In the genomic region with DNA sequence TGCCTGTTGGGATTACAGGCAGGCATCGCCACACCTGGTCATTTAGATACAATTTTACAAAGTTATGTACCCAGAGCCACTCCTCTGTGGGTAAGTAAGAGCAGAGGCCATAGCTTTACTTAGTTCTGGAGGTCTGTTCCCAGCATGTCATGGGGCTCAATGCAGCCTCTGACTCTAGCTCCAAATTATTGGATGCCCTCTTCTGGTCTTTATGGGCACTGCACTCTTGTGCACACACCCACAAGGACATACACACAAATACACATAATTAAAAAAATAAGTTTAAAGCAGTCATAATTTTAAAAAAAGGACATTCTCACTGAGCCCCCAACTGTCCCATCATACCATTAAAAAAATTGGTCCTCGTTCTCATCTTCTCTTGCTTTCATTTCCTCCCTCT, we compare ENCODE assay signal across 26 mouse cellular contexts.
"Had no signal": no experiment of that assay in that cellular context is flagged by ENCODE, and none has a peak within 500 bp of the region (broad histone marks: within the 10 kb centered on the region; RNA-seq: fewer than 3 reads in every experiment).

No protein-coding gene starts in this region.

- H3K4me2 ChIP-seq: heart, embryonic 12.5 days; hindbrain, embryonic 12.5 days; hindbrain, embryonic 14.5 days; intestine, embryonic 15.5 days; limb, embryonic 12.5 days; liver, embryonic 11.5 days had no signal

- H3K27ac ChIP-seq: gastrocnemius, adult 2 months; heart, embryonic 10.5 days; hindbrain, embryonic 10.5 days; hindbrain, embryonic 12.5 days; hindbrain, embryonic 14.5 days; intestine, embryonic 15.5 days; left cerebral cortex, adult 2 months; limb, embryonic 10.5 days; limb, embryonic 12.5 days had no signal

- H3K4me3 ChIP-seq: gastrocnemius, adult 2 months; heart, embryonic 10.5 days; heart, embryonic 12.5 days; hindbrain, embryonic 10.5 days; hindbrain, embryonic 12.5 days; intestine, embryonic 15.5 days; left cerebral cortex, adult 2 months; limb, embryonic 10.5 days; limb, embryonic 12.5 days had no signal

- H3K4me1 ChIP-seq: heart, embryonic 10.5 days; heart, embryonic 12.5 days; hindbrain, embryonic 10.5 days; hindbrain, embryonic 12.5 days; intestine, embryonic 15.5 days; limb, embryonic 10.5 days; limb, embryonic 12.5 days had no signal

- DNase-seq: gastrocnemius, adult 2 months; gastrocnemius, postnatal 10 days; gastrocnemius, postnatal 25 days; heart, adult 18-20 months; heart, postnatal 10 days; heart, postnatal 4 days; kidney, adult 18-20 months; kidney, adult 8-10 months; kidney, postnatal 10 days; kidney, postnatal 25 days; kidney, postnatal 4 days; layer of hippocampus, adult 9-11 months; liver had no signal

- H3K36me3 ChIP-seq: heart, embryonic 10.5 days; heart, embryonic 12.5 days; hindbrain, embryonic 10.5 days; hindbrain, embryonic 12.5 days; intestine, embryonic 15.5 days; limb, embryonic 10.5 days; limb, embryonic 12.5 days had no signal

- H3K9ac ChIP-seq: heart, embryonic 12.5 days; hindbrain, embryonic 12.5 days; hindbrain, embryonic 14.5 days; intestine, embryonic 15.5 days; limb, embryonic 12.5 days had no signal

- H3K27me3 ChIP-seq: heart, embryonic 12.5 days; hindbrain, embryonic 12.5 days; intestine, embryonic 15.5 days; limb, embryonic 12.5 days had no signal

- ATAC-seq: hindbrain, embryonic 16.5 days; inflammation-experienced regulatory T-cells, adult 6 months; intestine, embryonic 15.5 days; intestine, postnatal 0 days had no signal

- H3K9me3 ChIP-seq: heart, embryonic 10.5 days; intestine, embryonic 15.5 days; limb, embryonic 10.5 days had no signal
